Mouse (Mus musculus) MEL (cell line): ENCODE measurements at regions not wholly inside any gene's neighbourhood (a gene's known extent, or its start where the extent isn't known, plus 50 kb on each side); places are given as distances from the start of the nearest gene placed in this dataset.

ENCODE experiments used
- DNase-seq: peaks from one replicate; pipeline ENCODE4 v3.0.0; 2011; ENCODE audit warnings: low read depth, low spot score
- H3K27ac ChIP-seq: 2 replicates; pipeline ENCODE4 v1.5.1; 2012; ENCODE audit warnings: low read depth, mild to moderate bottlenecking, control low read depth, low read length, moderate library complexity; ENCODE audit not compliant: control insufficient read depth
- H3K27me3 ChIP-seq, 2 experiments: fragments of 150-350 bp in 1 of 2; sonication (generic) in 1 of 2; 2 replicates each; pipeline ENCODE4 v1.6.1; 2012; ENCODE audit warnings: low read length in 2 of 2, mild to moderate bottlenecking in 2 of 2, improper control_type of control experiment in 1 of 2, moderate library complexity in 1 of 2; ENCODE audit not compliant: insufficient read depth in 2 of 2, control insufficient read depth in 1 of 2
- H3K36me3 ChIP-seq, 2 experiments: 2 replicates each; pipeline ENCODE4 v1.6.1; 2012 to 2014; ENCODE audit warnings: low read length in 2 of 2, improper control_type of control experiment in 1 of 2, inconsistent platforms in 1 of 2, mild to moderate bottlenecking in 1 of 2; ENCODE audit not compliant: insufficient read depth in 2 of 2, control insufficient read depth in 1 of 2
- H3K4me1 ChIP-seq, 2 experiments: fragments of 150-350 bp in 1 of 2; sonication (generic) in 1 of 2; 2 replicates each; pipeline ENCODE4 v1.6.1; 2012; ENCODE audit warnings: low read length in 2 of 2, improper control_type of control experiment in 1 of 2, mild to moderate bottlenecking in 1 of 2; ENCODE audit not compliant: insufficient read depth in 2 of 2, control insufficient read depth in 1 of 2
- H3K4me3 ChIP-seq, 2 experiments: fragments of 150-350 bp in 1 of 2; sonication (generic) in 1 of 2; 2 replicates each; pipeline ENCODE4 v1.5.1; 2012; ENCODE audit warnings: low read depth in 2 of 2, low read length in 2 of 2, mild to moderate bottlenecking in 2 of 2, moderate library complexity in 2 of 2, control low read depth in 1 of 2, improper control_type of control experiment in 1 of 2; ENCODE audit not compliant: control insufficient read depth in 1 of 2, insufficient read depth in 1 of 2
- H3K79me2 ChIP-seq: 2 replicates; pipeline ENCODE4 v1.6.1; 2012; ENCODE audit warnings: mild to moderate bottlenecking, low read length, moderate library complexity; ENCODE audit not compliant: control insufficient read depth, poor library complexity, insufficient read depth
- H3K9ac ChIP-seq: 2 replicates; pipeline ENCODE4 v1.6.1; 2012; ENCODE audit warnings: low read depth, mild to moderate bottlenecking, control low read depth, low read length, moderate library complexity; ENCODE audit not compliant: control insufficient read depth, poor library complexity, severe bottlenecking
- H3K9me3 ChIP-seq: fragments of 150-350 bp; sonication (generic); replicated peaks from 2 replicates; pipeline ENCODE4 v1.6.1; 2012; ENCODE audit warnings: mild to moderate bottlenecking, low read length, improper control_type of control experiment, moderate library complexity; ENCODE audit not compliant: insufficient read depth
- BHLHE40 ChIP-seq: IDR thresholded peaks from 2 replicates; pipeline ENCODE4 v1.6.1; 2012; ENCODE audit warnings: low read depth, mild to moderate bottlenecking, inconsistent platforms, low read length, improper control_type of control experiment, borderline replicate concordance
- CTCF ChIP-seq, 3 experiments: IDR thresholded peaks in 2 of 3; conservative IDR thresholded peaks in 1 of 3; 2 replicates each; pipeline ENCODE4 v1.5.1; 2011 to 2012; ENCODE audit warnings: low read length in 3 of 3, low read depth in 2 of 3, mild to moderate bottlenecking in 2 of 3, improper control_type of control experiment in 1 of 3, inconsistent platforms in 1 of 3, mixed read lengths in 1 of 3, moderate library complexity in 1 of 3; ENCODE audit not compliant: control insufficient read depth in 1 of 3, insufficient read depth in 1 of 3, poor library complexity in 1 of 3, severe bottlenecking in 1 of 3
- ELF1 ChIP-seq: IDR thresholded peaks from 2 replicates; pipeline ENCODE4 v1.6.1; 2014; ENCODE audit warnings: low read depth, mild to moderate bottlenecking, inconsistent platforms, low read length, improper control_type of control experiment, moderate library complexity
- EP300 ChIP-seq, 2 experiments: IDR thresholded peaks; 2 replicates each; pipeline ENCODE4 v1.6.1; 2011; ENCODE audit warnings: improper control_type of control experiment in 2 of 2, low read length in 2 of 2, low read depth in 1 of 2, mild to moderate bottlenecking in 1 of 2
- ETS1 ChIP-seq: IDR thresholded peaks from 2 replicates; pipeline ENCODE4 v1.6.1; 2012; ENCODE audit warnings: low read depth, mild to moderate bottlenecking, inconsistent platforms, low read length, improper control_type of control experiment, moderate library complexity
- GATA1 ChIP-seq: IDR thresholded peaks from 2 replicates; pipeline ENCODE4 v1.6.1; 2011; ENCODE audit warnings: low read depth, low read length, improper control_type of control experiment
- JUND ChIP-seq: IDR thresholded peaks from 2 replicates; pipeline ENCODE4 v1.6.1; 2011; ENCODE audit warnings: low read depth, mild to moderate bottlenecking, improper control_type of control experiment, low read length
- MAFK ChIP-seq: IDR thresholded peaks from 2 replicates; pipeline ENCODE4 v1.6.1; 2011; ENCODE audit warnings: low read depth, mild to moderate bottlenecking, low read length, improper control_type of control experiment, borderline replicate concordance
- MAX ChIP-seq: IDR thresholded peaks from 2 replicates; pipeline ENCODE4 v1.6.1; 2011; ENCODE audit warnings: low read length, improper control_type of control experiment
- MXI1 ChIP-seq: IDR thresholded peaks from 2 replicates; pipeline ENCODE4 v1.6.1; 2011; ENCODE audit warnings: mild to moderate bottlenecking, low read depth, low read length, improper control_type of control experiment
- MYC ChIP-seq: IDR thresholded peaks from 2 replicates; pipeline ENCODE4 v1.6.1; 2011; ENCODE audit warnings: low read depth, mild to moderate bottlenecking, low read length, improper control_type of control experiment, moderate library complexity
- NELFE ChIP-seq: IDR thresholded peaks from 2 replicates; pipeline ENCODE4 v1.6.1; 2011; ENCODE audit warnings: low read depth, low read length, improper control_type of control experiment
- POLR2AphosphoS5 ChIP-seq: IDR thresholded peaks from 2 replicates; pipeline ENCODE4 v1.6.1; 2012; ENCODE audit warnings: low read depth, borderline replicate concordance, mild to moderate bottlenecking, inconsistent platforms, low read length, moderate library complexity, mixed read lengths
- RCOR1 ChIP-seq: IDR thresholded peaks from 2 replicates; pipeline ENCODE4 v1.6.1; 2012; ENCODE audit warnings: low read depth, mild to moderate bottlenecking, inconsistent platforms, low read length, improper control_type of control experiment
- SIN3A ChIP-seq: IDR thresholded peaks from 2 replicates; pipeline ENCODE4 v1.6.1; 2012; ENCODE audit warnings: low read length, improper control_type of control experiment, inconsistent platforms
- SMC3 ChIP-seq: IDR thresholded peaks from 2 replicates; pipeline ENCODE4 v1.6.1; 2011; ENCODE audit warnings: low read depth, low read length, improper control_type of control experiment
- TBP ChIP-seq: IDR thresholded peaks from 2 replicates; pipeline ENCODE4 v1.8.0; 2011; ENCODE audit warnings: low read depth, low read length, improper control_type of control experiment
- UBTF ChIP-seq: IDR thresholded peaks from 2 replicates; pipeline ENCODE4 v1.6.1; 2012; ENCODE audit warnings: low read depth, mild to moderate bottlenecking, inconsistent platforms, low read length, improper control_type of control experiment, moderate library complexity, borderline replicate concordance; ENCODE audit not compliant: insufficient read depth
- USF1 ChIP-seq: IDR thresholded peaks from 2 replicates; pipeline ENCODE4 v1.6.1; 2014; ENCODE audit warnings: low read depth, mild to moderate bottlenecking, inconsistent platforms, low read length, improper control_type of control experiment, moderate library complexity
- USF2 ChIP-seq, 2 experiments: IDR thresholded peaks; 2 replicates each; pipeline ENCODE4 v1.6.1; 2011 to 2012; ENCODE audit warnings: improper control_type of control experiment in 2 of 2, low read length in 2 of 2, borderline replicate concordance in 1 of 2, inconsistent platforms in 1 of 2, low read depth in 1 of 2, mild to moderate bottlenecking in 1 of 2; ENCODE audit not compliant: insufficient read depth in 1 of 2
- ZC3H11A ChIP-seq: IDR thresholded peaks from 2 replicates; pipeline ENCODE4 v1.6.1; 2012; ENCODE audit warnings: low read depth, mild to moderate bottlenecking, inconsistent platforms, low read length, improper control_type of control experiment
- ZKSCAN1 ChIP-seq: IDR thresholded peaks from 2 replicates; pipeline ENCODE4 v1.6.1; 2012; ENCODE audit warnings: low read depth, mild to moderate bottlenecking, inconsistent platforms, low read length, improper control_type of control experiment, moderate library complexity
- ZNF384 ChIP-seq: IDR thresholded peaks from 2 replicates; pipeline ENCODE4 v1.6.1; 2012; ENCODE audit warnings: low read depth, mild to moderate bottlenecking, inconsistent platforms, low read length, improper control_type of control experiment

GRCm38 (mm10) chr16:9195821-9196220 lies 365.9 kb downstream of the 1810013L24Rik start:
- DNase-seq, result no peak
- Histone ChIP-seq H3K9me3 (no peaks in the 10 kb centered on the region), H3K27me3 (no peaks in the 10 kb centered on the region), H3K4me3 (no peak overlapping the region), H3K27ac (no peak overlapping the region), H3K36me3 (no peaks in the 10 kb centered on the region), H3K9ac (no peak overlapping the region), H3K79me2 (no peaks in the 10 kb centered on the region), H3K4me1 (no peaks in the 10 kb centered on the region)
- no peak for TF ChIP-seq BHLHE40
- TF ChIP-seq ZNF384, result no peak
- TF ChIP-seq ZC3H11A, result no peak
- no peak for TF ChIP-seq UBTF
- no peak for TF ChIP-seq MAFK
- TF ChIP-seq USF2 (IDR thresholded peaks at IDR 0.05; ENCODE audit: borderline replicate concordance in 1 of 2, insufficient read depth in 1 of 2, low read depth in 1 of 2, low read length in 2 of 2), result no peak
- no peak for TF ChIP-seq EP300 (IDR thresholded peaks at IDR 0.05; ENCODE audit: low read depth in 1 of 2, low read length in 2 of 2)
- TF ChIP-seq MAX, result no peak
- TF ChIP-seq NELFE, result no peak
- no peak for TF ChIP-seq GATA1
- TF ChIP-seq MXI1, result no peak
- no peak for TF ChIP-seq SMC3
- no peak for TF ChIP-seq ELF1
- no peak for TF ChIP-seq CTCF (IDR thresholded peaks at IDR 0.05 in 2 of 3, conservative IDR thresholded peaks at IDR 0.05 in 1 of 3; ENCODE audit: control insufficient read depth in 1 of 3, insufficient read depth in 1 of 3, low read depth in 2 of 3, low read length in 3 of 3, poor library complexity in 1 of 3, severe bottlenecking in 1 of 3)
- no peak for TF ChIP-seq ZKSCAN1
- no peak for TF ChIP-seq RCOR1
- TF ChIP-seq TBP, result no peak
- TF ChIP-seq JUND, result no peak
- no peak for TF ChIP-seq ETS1
- no peak for TF ChIP-seq USF1

- H3K4me1 ChIP-seq, result no peaks in the 10 kb centered on the region
- DNase-seq, result no peak
- H3K9ac ChIP-seq, result no peak overlapping the region
- H3K27ac ChIP-seq, result no peak overlapping the region
- no peak for TF ChIP-seq MYC
- TF ChIP-seq USF1, result no peak
- TF ChIP-seq SIN3A, result no peak
- no peak for TF ChIP-seq POLR2AphosphoS5
- TF ChIP-seq ZC3H11A, result no peak
- TF ChIP-seq USF2 (IDR thresholded peaks at IDR 0.05; ENCODE audit: borderline replicate concordance in 1 of 2, insufficient read depth in 1 of 2, low read depth in 1 of 2, low read length in 2 of 2), result no peak
- TF ChIP-seq, all 39 proteins: peak for 0
- Histone ChIP-seq H3K27me3 (no peaks in the 10 kb centered on the region), H3K4me3 (no peak overlapping the region), H3K79me2 (no peaks in the 10 kb centered on the region), H3K9me3 (no peaks in the 10 kb centered on the region), H3K36me3 (no peaks in the 10 kb centered on the region)
Observed at GRCm38 (mm10) chr16:9198903-9199532, 369.1 kb downstream of the 1810013L24Rik start.
